Mouse (Mus musculus): ENCODE data around the gene Mrpl30. TPM values are rescaled to one million over a fixed set of nuclear protein-coding genes. Genes with fewer than 3 reads are reported as not detected.

The Mrpl30 gene
- total RNA-seq (2021), result 100 to 1,000 TPM; 157 to 190 TPM

DNA sequence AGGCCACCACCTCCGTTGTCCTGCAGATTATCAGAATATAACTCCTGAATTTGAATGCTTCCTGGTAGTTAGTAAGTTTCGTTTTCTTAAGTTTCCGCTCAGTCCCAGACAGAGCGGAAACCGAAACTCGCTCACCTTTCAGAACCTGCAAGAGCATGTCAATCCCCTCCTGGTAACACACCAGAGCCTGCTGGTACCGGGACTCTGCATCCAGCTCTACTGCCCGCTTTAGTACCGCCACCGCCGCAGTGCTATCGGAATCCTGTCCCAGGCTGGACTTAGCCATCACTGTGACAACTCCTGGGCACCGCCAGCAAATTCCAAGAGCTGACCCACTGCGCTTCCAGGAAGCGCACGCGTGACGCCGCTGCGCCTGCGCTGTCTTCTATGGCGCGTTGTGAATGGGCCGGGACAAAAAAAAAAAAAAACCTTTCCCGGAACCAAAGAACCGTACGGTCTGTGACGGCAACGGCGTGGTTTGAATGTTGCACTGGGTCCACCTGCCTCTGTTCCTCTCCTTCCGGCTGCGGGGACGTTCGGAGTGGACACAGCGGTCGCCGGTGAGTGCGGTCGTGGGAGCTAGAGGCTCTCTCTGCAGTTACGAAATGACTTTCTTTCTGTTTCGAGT, at the start of gene Mrpl30, which contains the start of gene Mitd1:
TSS of gene Mrpl30 (plus strand) at position 453 of the 628 bp plus-strand sequence.
TSS of gene Mitd1 (minus strand) at position 387 of the 628 bp plus-strand sequence.
- DNase-seq, result peak; percentile 85
- intact Hi-C loops (cut with DNase I), result loop anchor here (5.0 kb wide), 1 partner anchor 107 kb away; the partner anchor contains the start of genes Eif5b and Txndc9

GRCm38 (mm10) chr1:37846878-37847277, 43.4 kb upstream of the Mrpl30 start:
- intact Hi-C loops (cut with DNase I), result no loop called here
- no peak for DNase-seq

DNA sequence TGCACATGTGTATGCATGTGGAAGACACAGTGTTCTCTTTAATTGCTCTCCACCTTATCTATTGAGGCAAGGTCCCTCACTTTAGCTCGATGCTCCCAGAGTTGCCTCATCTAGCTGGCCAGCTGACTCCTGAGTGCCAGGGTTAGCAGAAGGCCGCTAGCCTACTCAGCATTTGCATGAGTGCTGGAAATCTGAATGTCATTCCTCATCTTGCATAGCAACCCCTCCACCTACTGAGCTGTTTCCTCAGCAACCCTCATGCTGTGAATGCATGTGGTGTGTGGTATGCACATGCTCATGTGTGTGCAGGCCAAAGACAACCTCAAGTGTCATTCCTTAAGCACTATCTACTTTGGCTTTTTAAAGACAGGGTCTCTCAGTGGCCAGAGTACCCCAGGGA, 39.6 kb upstream of the Mrpl30 start:
- intact Hi-C loops (cut with DNase I), result no loop called here
- DNase-seq, result no peak

- intact Hi-C loops (cut with DNase I), result loop anchor here (10.0 kb wide), 1 partner anchor 140 kb away; the partner anchor contains the start of gene 2010300C02Rik
- peak; percentile 99 for DNase-seq
Measured at GRCm38 (mm10) chr1:37864511-37865400, 25.5 kb upstream of the Mrpl30 start.

DNA sequence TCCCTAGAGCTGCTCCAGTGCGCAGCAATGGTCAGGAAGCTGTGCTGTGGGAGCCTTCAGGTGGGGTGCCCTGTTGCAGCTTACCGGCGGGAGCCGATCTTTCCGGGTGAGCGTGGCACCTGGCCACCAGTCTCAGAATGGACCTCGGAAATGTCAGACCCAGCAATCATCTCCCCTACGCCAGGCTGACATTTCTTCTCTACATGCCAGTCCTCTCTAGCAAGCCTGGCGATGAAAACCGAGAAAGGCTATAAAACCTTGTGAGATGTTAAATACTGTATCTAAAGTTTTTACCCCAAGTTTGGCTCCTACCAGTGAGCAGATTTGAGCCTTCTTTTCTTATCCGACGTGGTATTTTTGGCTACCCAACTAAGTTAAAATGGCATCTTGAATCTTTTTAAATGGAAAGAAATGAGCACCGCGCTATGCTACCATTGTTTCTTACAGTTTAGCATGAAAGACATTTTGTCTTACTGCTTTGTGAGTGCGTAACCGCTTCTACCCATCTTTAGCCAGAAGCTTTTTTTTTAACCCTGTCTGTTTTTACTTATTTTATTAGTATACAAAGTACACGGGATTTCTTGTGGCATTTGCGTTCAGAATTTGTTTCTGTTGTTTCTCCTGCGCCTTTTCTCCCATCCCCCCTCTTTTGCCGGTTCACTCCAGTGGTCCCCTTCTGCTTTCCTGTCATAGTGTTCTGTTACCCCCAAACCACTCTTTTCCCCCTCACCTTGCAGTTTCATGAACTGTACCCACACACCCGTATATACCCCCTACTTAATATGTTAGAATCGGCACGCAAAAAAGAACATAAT, 24.7 kb upstream of the Mrpl30 start:
- intact Hi-C loops (cut with DNase I), result loop anchor here (10.0 kb wide), 1 partner anchor 141 kb away; the partner anchor contains the start of gene 2010300C02Rik
- DNase-seq, result no peak

DNA sequence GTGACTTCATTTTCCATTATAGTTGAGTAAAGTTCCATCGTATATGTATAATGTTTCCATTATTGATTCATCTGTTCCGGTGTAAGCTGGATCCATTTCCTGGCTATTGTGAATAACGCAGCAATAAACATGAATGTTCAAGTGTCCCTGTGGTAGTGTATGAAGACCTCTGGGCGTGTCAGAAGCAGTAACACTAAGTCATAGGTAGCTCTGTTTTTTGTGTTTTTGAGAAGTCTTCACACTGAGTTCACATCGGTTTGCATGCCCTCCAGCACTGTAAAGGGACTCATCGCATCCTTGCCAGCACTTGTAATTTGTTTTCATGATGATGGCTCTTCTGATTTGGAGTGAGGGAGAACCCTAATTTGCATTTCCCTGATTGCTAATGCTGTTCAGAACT, 24.0 kb upstream of the Mrpl30 start, which contains the start of gene Tsga10:
TSS of gene Tsga10 (minus strand) at position 144 of the 400 bp plus-strand sequence.
- intact Hi-C loops (cut with DNase I), result loop anchor here (10.0 kb wide), 1 partner anchor 141 kb away; the partner anchor contains the start of gene 2010300C02Rik
- DNase-seq, result no peak

GRCm38 (mm10) chr1:37867056-37867455, 23.2 kb upstream of the Mrpl30 start:
- intact Hi-C loops (cut with DNase I), result loop anchor here (10.0 kb wide), 1 partner anchor 142 kb away; the partner anchor contains the start of gene 2010300C02Rik

DNA sequence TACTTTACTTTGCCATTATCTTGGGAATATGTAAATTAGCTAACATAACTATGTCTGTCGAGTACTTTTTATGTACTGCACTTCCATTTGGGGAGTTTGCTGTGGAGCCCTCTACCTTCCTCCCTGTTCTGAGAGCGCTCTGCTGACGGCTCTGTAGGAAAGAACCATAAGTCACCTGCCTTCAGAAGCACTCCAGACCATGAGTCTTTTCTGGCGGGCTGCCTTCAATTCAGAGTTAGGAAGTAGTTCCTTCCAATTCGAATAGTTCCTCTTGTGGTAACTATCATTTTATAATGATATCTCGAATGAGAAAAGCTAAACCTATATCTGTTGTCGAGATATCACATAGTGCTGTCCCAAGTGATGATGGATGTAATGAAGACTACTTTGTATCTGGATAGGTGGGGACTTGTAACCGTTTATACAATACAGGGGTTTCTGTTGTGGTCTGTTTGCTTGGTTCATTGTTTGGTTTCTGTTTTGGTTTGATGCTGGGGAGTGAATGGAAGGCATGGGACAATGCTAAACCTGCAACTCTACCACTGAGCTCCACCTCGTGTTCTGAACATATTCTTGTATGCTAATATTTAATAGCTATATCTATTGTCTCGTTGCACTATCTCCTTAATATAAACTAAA, 22.5 kb upstream of the Mrpl30 start:
- DNase-seq, result no peak
- intact Hi-C loops (cut with DNase I), result loop anchor here (10.0 kb wide), 1 partner anchor 143 kb away; the partner anchor contains the start of gene 2010300C02Rik

More at GRCm38 (mm10) chr1:37867056-37867455, 23.2 kb upstream of the Mrpl30 start:
- DNase-seq, result peak; percentile 43

DNA sequence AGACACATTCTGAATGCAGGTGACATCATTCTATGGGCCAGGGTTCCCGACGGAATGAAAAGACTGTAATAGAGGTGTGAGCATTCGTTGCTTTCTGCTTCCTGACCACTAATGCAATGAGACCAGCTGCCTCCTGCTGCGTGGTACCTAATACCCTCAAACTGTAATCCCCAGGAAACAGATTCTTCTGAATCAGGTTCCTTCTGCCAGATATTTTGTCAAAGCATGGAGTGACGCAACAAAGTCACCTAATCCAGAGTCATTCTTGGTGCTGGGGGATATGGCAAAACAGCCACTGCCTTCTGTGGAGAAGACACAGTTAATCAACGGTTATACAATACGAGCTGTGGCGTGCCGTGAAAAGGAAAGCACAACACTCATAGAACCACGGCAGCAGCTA, 21.6 kb upstream of the Mrpl30 start:
- intact Hi-C loops (cut with DNase I), result loop anchor here (10.0 kb wide), 1 partner anchor 144 kb away; the partner anchor contains the start of gene 2010300C02Rik
- DNase-seq, result no peak

- intact Hi-C loops (cut with DNase I), result loop anchor here (10.0 kb wide), 1 partner anchor 145 kb away; the partner anchor contains the start of gene 2010300C02Rik
- DNase-seq, result no peak
Measured at GRCm38 (mm10) chr1:37869362-37869761, 20.9 kb upstream of the Mrpl30 start.

- DNase-seq, result no peak
- intact Hi-C loops (cut with DNase I), result no loop called here
Measured at GRCm38 (mm10) chr1:37871704-37872103, 18.6 kb upstream of the Mrpl30 start, which contains the start of gene Lipt1. Gene Lipt1 (plus strand): TSS chr1:37871738.

GRCm38 (mm10) chr1:37872131-37873067, 17.9 kb upstream of the Mrpl30 start:
- peak; percentile 82 for DNase-seq
- intact Hi-C loops (cut with DNase I), result no loop called here

- intact Hi-C loops (cut with DNase I), result no loop called here
- DNase-seq, result no peak
Measured at GRCm38 (mm10) chr1:37873157-37873556, 17.1 kb upstream of the Mrpl30 start.

DNA sequence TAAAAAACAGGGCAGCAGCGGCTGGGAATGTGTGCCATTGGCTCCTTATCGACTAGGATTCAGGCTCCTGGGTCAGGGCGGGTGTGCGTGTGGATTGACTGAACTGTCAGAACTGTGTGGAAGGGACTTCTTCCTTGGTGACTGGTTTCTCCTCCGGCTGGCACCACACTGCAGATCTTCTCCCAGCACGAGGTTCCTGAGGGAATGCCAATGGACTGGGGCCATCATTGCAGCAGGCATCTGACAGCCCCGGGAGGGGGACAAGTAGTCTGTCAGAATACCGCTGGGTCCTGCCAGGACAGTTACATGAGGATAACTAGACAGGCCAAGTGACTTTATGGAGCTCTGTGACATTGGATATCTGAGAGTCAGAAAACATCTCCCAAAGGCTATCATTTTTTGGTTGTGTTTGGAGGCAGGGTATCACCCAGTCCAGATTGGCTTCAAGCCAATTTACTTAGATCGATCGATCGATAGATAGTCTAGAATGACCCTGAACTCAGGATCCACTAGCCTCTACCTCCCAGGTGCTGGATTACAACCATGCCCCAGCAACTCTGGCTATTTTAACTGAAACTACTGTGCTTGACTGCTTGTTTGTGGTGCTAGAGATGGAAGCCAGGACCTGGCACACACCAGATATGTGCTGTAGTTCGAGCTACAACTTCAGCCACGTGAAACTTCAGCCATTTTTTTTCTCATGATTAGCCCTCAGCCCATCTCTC, 12.4 kb upstream of the Mrpl30 start:
- no peak for DNase-seq
- intact Hi-C loops (cut with DNase I), result no loop called here

GRCm38 (mm10) chr1:37883411-37883810, 6.9 kb upstream of the Mrpl30 start:
- no peak for DNase-seq
- intact Hi-C loops (cut with DNase I), result no loop called here

DNA sequence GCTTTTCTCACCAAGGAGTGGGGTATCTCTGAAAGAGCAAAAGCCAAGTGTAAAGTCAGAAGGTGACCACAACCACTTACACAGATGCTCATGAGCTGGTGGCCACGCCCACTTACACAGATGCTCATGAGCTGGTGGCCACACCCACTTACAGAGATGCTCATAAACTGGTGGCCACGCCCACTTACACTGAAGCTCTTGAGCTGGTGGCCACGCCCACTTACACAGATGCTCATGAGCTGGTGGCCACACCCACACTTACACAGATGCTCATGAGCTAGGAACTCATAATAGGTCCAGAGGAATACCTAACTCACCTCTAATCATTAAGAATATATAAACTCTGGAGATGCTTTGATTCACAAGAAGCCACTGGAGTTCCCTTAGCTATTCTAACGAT, 5.8 kb upstream of the Mrpl30 start:
- DNase-seq, result no peak
- intact Hi-C loops (cut with DNase I), result no loop called here

DNA sequence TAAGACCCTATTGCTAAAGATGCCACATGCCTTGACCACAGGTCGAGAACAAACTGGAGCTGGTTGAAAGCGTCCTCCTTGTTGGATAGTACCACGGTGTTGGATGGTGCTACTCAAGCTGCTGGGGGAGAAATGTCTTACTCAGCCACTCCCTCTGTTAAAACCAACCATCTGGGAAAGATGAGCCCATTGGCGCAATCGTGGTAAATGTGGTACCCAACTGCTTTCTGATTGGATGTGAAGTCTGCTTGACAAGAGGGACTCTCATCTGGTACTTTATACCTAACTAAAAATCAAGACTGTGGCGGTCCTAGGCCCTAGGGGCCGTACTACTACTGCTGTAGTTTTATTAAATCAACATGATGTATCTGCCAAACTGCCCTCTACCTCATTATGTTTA, 1.1 kb upstream of the Mrpl30 start:
- intact Hi-C loops (cut with DNase I), result no loop called here
- DNase-seq, result no peak

DNA sequence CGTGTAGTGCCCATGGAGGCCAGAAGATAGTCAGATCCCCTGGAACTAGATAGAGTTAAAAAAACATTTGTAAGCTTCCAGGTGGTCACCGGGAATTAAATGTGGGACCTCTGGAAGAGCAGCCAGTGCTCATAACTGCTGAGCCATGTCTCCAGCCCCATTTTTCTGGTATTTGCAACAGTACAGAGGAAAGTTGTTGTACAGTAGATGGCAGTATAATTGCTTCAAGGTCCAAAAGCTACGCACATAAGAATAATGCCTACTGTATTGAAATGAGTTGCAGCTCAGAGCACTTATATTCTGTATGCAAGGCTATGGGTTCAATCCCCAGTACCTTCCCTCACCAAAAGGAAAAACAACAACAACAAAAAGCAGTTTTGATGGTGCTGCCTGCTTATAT, 1.1 kb downstream of the Mrpl30 start:
- intact Hi-C loops (cut with DNase I), result loop anchor here (5.0 kb wide), 1 partner anchor 106 kb away; the partner anchor contains the start of genes Eif5b and Txndc9
- no peak for DNase-seq

All from left cerebral cortex, postnatal 4 days (tissue).